8 mouse cellular contexts compared by ENCODE assay signal in the genomic region with DNA sequence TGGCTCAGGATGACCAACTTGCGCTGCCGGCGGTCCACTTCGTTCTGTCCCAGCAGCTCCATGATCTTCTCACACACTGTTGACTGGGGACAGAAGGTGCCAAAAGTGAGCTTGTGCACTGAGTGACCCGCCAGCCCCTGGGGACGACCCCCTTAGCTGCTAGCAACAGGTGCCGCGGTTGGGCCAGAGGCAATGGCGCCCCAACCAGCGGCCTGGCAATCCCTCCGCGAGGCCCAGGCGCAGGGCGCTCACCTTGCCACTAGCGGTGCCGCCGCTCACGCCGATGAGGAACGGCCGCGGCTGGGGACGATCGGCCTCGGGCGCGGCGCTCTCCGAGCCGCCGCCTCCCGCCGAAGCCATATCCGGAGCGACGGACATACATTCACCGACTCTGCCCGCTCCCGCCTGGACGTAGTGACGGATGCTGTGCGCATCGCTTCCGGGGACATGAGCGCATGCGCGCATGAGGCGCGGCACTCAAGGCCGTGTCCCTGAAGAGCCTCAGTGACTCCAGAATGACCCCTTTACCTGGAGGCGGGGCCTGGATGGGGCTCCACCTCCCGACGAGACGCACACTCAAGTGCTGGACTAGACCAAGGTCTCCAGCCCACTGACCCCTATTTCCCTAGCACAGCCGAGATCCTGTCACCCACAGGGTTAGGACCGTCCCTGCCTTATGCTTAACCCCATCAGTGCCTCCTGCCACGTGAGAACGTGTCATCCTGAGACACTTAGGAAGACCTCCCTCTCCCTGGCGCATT. TPM values are rescaled to one million over a fixed set of nuclear protein-coding genes. Genes with fewer than 3 reads are reported as not detected.
DNase-seq lines count a peak whose midpoint lies in the region; ATAC-seq and TF ChIP-seq lines count a peak whose summit lies in the region.

A gene (minus strand): TSS at position 503 of the 761 bp plus-strand sequence.

- no peak for TF ChIP-seq CTCF in Patski (IDR thresholded peaks at IDR 0.05)

- CTCF ChIA-PET in Patski (lab: Charles Lee): interaction anchor here (1.1 to 1.3 kb wide), 3 partner anchors 23 to 96 kb away, joined by 3 read pairs; a partner anchor contains a TSS

- peak within 1 kb of the TSS; percentile 86 for H3K4me2 ChIP-seq in hindbrain, embryonic 15.5 days

- POLR2A ChIA-PET in Patski (lab: Charles Lee): interaction anchor here (1.2 kb wide), 1 partner anchor 9 kb away, joined by 3 read pairs; no protein-coding TSS in a partner anchor

- ATAC-seq in Patski: peak; percentile 62
- ATAC-seq in hindbrain, embryonic 15.5 days (ENCODE audit: low FRiP score, low read depth): peak; percentile 95

- in situ Hi-C loops in Patski (cut with MboI; ENCODE audit: low pct_unique_long_range_greater_than_20kb): no loop called here

- 2% methylated on average over 58 of the region's 59 CpGs for WGBS in hindbrain, embryonic 15.5 days

- H3K4me1 ChIP-seq in hindbrain, embryonic 15.5 days (replicated peaks): peaks cover 19% of the 10 kb centered on the region

- H3K4me3 ChIP-seq in hindbrain, embryonic 15.5 days: peak within 1 kb of the TSS; percentile 98

- H3K27me3 ChIP-seq in Patski: no peaks in the 10 kb centered on the region
- H3K27me3 ChIP-seq in hindbrain, embryonic 15.5 days: no peaks in the 10 kb centered on the region

- H3K36me3 ChIP-seq in hindbrain, embryonic 15.5 days: peaks cover 19% of the 10 kb centered on the region

- H3K9ac ChIP-seq in hindbrain, embryonic 15.5 days: peak within 1 kb of the TSS; percentile 87

- H3K27ac ChIP-seq in hindbrain, embryonic 15.5 days (replicated peaks): peak within 1 kb of the TSS; percentile 79

- no peaks in the 10 kb centered on the region for H3K9me3 ChIP-seq in hindbrain, embryonic 15.5 days

- peak; percentile 34 for DNase-seq in Patski (ENCODE audit: low read depth, low spot score)
- DNase-seq in cerebellum, postnatal 14 days: peak; percentile 90 to 92
- DNase-seq in frontal cortex, postnatal 36 days (ENCODE audit: low spot score in 2 of 2): peak; percentile 88 to 92
- DNase-seq in left cerebral cortex, adult 11 months (ENCODE audit: low spot score): peak; percentile 81
- peak; percentile 91 to 94 for DNase-seq in lung, postnatal 4 days
- peak; percentile 77 for DNase-seq in retina, postnatal 7 days (ENCODE audit: low read depth, low spot score)
- DNase-seq in urinary bladder, adult 2 months (ENCODE audit: low spot score): peak; percentile 73

RNA-seq across cellular contexts. Expression of the gene that starts here (rescaled TPM):
- polyA plus RNA-seq in Patski (2021): 67.5 TPM
- polyA plus RNA-seq in hindbrain, embryonic 15.5 days (2015; fragmentation: Nextera tagmentation; extraction: Ambion mirVana): 97.4 and 99.6 TPM in 2 replicates
- 54.3 and 70.5 TPM in 2 replicates for polyA plus RNA-seq in urinary bladder, adult 2 months (2012; rRNA removed)

Comparison
In these comparisons a context has a peak if more than half of its experiments do, and no peak if none do; other contexts are left out.
1. Peak in every context shown above with its lines: DNase-seq, ATAC-seq, H3K4me3 ChIP-seq and H3K27ac ChIP-seq.
2. DNase-seq: peak in every context shown above with its lines; median percentile 92 in lung, postnatal 4 days; 91 in cerebellum, postnatal 14 days; 90 in frontal cortex, postnatal 36 days; 81 in left cerebral cortex, adult 11 months; 77 in retina, postnatal 7 days; 73 in urinary bladder, adult 2 months; 34 in Patski.